Mouse (Mus musculus): ENCODE data around the gene Fbxo46. TPM values are rescaled to one million over a fixed set of nuclear protein-coding genes. Genes with fewer than 3 reads are reported as not detected.
"Not testable (repeated sequence)": the region's sequence is repeated elsewhere in the genome, so short reads cannot be mapped to it uniquely, and the experiment has no call there.

Gene Fbxo46
- total RNA-seq, 2 experiments from 2014 or later = 8.0 to 8.4 TPM

DNA sequence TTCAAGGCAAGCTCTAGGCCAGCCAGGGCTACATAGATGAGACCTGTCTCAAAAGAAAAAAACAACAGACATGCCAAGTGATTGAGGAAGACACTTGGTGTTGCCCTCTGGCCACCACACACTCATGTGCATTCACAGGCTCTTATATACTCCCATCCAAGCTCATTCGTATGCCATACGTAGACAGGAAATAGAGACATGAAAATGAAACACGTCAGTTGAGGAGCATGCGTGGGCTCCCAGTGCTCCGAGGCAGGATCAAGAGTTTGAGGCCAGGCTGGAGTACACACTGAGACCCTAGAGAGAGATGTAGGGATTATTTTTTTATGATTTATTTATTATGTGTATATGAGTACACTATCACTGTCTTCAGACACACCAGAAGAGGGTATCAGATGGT is 9.7 kb downstream of the Fbxo46 start:
- DNase-seq (ENCODE audit: low spot score in 2 of 2) = no peak

DNA sequence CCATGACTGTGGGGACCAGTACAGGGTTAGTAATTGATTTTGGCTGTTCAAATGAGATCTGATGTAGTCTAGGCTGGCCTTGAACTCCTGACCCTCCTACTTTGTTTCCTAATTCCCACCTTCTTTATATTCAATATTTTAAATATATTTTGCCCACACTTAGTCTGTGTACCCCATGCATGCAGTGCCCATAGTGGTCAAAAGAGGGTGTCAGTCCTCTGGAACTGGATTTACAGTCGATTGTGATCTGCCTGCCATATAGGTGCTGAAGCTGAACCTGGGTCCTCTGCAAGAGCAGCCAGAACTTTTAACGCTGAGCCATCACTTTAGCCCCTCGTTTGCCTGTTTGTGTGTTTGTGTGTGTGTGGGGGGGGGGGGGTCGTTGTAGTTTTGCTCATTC is 11.0 kb downstream of the Fbxo46 start:
- no peak for DNase-seq (ENCODE audit: low spot score in 2 of 2)

GRCm38 (mm10) chr7:19131324-19131848 is 11.7 kb downstream of the Fbxo46 start:
- peak; percentile 97 for DNase-seq (ENCODE audit: low spot score in 2 of 2)

- DNase-seq (ENCODE audit: low spot score in 2 of 2) = no peak
These were observed 16.5 kb downstream of the Fbxo46 start for GRCm38 (mm10) chr7:19136168-19136567.

DNA sequence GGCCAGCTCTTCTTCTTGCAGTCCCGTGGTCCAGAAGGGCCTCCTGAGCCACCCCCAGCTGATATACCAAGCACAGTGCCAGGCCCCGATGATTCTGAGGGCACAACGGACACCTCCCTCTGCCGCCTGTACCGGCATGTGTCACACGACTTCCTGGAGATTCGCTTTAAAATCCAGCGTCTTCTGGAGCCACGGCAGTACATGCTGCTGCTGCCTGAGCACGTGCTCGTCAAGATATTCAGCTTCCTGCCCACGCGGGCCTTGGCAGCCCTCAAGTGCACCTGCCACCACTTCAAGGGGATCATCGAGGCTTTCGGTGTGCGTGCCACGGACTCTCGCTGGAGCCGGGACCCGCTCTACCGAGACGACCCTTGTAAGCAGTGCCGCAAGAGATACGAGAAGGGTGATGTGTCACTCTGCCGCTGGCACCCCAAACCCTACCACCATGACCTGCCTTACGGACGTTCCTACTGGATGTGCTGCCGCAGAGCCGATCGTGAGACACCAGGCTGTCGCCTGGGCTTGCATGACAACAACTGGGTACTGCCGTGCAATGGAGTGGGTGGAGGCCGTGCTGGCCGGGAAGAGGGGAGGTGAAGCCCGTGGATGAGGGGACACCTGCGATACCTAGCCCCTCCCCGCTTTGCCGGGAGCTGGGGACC is 17.1 kb downstream of the Fbxo46 start:
- DNase-seq (ENCODE audit: low spot score in 2 of 2) = no peak

GRCm38 (mm10) chr7:19137380-19137779 is 17.7 kb downstream of the Fbxo46 start:
- DNase-seq (ENCODE audit: low spot score in 2 of 2) = no peak

DNA sequence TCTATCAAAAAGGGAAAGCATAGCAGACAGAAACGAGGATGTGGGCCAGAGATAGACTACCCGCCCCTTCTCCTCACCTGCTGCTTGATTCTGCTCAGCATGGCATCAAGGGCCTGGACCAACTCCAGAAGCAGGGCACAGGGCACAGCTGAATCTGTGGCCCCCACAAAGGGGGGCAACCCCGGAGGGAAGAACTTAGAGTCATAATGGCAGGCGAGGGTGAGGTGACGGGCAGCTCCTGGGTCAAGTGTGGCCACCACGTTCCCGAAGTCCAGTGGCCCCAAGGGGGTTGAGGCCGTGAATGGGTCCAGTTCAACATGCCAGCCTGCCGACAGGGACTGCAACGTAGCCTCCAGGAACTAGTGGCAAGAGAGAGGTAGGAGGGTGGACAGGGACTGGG is 27.1 kb downstream of the Fbxo46 start:
- DNase-seq (ENCODE audit: low spot score in 2 of 2) = no peak

DNA sequence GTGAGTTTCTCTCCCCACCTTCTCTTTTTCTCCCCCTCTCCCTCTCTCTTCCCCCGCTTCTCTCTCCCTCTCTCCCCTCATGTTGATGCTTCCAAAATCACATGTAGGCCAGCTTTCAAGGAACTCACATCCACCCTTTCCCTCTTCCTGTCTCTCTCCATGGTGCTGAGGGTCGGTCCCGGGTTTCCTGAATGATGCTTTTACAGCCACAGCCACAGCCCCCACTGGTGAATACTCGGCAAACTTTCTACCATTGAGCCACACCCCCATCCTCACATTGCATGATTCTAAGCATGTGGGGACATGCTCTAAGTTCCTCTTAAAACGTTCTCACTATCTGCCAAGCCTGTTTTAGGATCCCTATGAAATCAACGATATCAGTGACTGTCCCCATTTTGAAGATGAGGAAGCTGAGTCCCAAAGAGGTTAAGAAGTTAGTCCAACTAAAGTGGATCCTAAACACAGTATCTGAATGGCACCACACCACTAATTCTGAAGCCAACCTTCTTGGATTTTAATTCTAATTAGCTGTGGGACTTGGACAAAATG is 27.9 kb downstream of the Fbxo46 start:
- DNase-seq (ENCODE audit: low spot score in 2 of 2) = no peak

- DNase-seq (ENCODE audit: low spot score in 2 of 2) = no peak
These were observed 28.7 kb downstream of the Fbxo46 start for GRCm38 (mm10) chr7:19148180-19148874.

DNA sequence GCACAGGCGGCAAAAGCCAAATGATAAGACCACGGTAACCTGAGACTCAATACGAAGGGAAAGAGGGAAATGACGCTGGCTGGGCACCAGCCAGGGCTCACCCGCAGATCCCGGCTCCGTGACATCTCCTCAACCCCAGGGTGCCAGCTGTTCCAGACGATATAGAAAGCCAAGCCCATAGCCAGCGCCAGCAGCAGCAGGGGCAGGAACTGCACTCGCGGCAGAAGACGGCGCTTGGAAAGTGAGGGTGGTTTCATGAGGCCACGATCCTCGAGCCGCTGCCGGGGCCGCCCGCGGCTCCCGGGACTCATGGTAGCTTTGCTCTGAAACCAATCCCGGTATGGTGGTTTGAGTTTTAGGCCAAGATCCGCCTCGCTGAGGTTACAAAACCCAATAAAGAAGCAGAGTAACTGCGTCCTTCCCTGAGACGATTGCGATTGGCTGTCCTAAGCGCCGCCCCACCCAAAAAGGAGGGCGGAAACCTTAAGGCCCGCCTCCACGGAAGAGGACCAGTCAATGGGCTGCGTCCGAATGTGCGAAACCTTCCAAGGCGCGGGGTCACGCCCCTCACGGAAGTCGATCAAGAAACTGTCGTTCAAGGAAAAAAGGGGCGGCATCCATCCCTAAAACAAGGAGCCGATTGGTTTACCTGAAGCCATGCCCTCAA is 29.3 kb downstream of the Fbxo46 start, which contains the start of gene Qpctl:
Gene Qpctl (minus strand): TSS at position 417 of the 667 bp plus-strand sequence.
- DNase-seq (ENCODE audit: low spot score in 2 of 2) = peak; percentile 92 to 97

- peak; percentile 94 to 99 for DNase-seq (ENCODE audit: low spot score in 2 of 2)
These were observed 30.0 kb downstream of the Fbxo46 start, which contains the start of gene Snrpd2 for GRCm38 (mm10) chr7:19149626-19150025. Gene Snrpd2 (plus strand): TSS chr7:19149722.

DNA sequence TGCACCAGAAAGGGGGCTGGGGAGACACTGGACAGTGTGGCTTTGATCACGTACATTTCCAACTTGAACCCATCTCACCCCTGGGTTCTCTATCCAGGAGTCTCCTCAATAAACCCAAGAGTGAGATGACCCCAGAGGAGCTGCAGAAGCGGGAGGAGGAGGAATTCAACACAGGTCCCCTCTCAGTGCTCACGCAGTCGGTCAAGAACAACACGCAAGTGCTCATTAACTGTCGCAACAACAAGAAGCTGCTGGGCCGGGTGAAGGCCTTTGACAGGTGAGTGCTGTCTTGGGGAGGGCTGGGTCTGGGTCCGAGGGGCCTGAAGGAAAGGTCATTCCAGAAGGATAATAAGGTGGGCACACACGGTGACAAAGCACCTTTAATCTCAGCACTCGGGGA is 31.5 kb downstream of the Fbxo46 start:
- not testable (repeated sequence) for DNase-seq (ENCODE audit: low spot score in 2 of 2)

GRCm38 (mm10) chr7:19154796-19155195 is 35.1 kb downstream of the Fbxo46 start:
- no peak for DNase-seq (ENCODE audit: low spot score in 2 of 2)

DNA sequence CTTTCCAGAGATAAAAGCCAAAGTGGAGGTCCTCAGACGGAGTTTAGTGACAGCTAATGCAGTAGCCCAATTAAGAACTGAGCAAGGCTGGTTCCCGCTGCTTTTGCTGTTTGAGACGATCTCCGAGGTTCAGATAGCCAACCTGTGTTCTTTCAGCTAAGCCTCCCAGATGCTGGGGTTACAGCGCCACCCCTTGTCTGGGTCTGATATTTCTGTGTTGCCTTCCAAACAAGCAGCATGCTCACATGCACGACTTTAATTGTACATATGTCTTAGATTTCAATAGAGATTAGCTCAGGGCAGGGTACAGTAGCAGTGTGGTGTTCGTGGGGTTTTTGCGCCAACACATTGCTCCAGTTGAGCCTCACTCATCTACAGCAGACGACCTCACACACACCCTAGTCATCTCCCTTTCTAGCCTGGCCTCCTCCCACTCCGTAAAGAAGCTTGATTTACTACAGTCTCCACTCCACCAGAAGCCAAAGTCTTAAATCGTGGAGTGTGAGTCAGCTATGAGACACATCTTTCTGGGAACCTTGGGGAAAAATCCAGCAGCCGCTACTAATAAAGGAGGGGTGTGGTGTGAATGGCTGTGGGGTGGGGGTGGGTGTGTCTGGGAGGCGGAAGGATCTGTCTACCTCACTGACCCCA is 36.3 kb downstream of the Fbxo46 start:
- DNase-seq (ENCODE audit: low spot score in 2 of 2) = no peak

DNA sequence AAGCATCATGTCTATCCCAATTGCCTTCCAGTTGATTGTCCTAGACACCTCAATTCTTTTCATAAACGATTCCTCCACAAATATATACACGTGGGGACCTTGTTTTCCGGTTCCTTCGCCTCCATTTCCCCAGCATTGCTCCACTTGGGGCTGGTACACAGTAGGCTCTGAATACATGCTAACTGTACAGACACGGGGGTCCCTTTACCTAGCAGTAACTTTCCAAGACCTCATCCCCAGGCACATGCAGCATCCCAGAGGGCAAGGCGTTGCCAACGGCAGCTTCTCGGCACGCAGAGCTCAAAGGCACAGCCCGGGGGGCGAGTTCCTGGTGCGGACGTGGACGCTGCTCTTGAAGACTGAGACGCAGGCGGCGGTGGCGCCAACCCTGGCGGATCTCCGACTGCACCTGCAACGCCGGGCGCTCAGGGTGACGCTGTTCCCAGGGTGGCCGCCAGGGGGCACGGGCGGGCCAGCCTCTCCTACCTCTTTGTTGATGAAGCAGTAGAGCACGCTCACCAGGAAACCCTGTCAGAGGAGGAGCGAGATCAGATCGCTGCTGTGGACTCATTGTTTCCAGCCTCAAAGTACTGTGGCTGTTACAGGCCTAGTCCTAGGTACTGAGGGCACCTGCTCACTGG is 37.6 kb downstream of the Fbxo46 start:
- DNase-seq (ENCODE audit: low spot score in 2 of 2) = peak; percentile 86

DNA sequence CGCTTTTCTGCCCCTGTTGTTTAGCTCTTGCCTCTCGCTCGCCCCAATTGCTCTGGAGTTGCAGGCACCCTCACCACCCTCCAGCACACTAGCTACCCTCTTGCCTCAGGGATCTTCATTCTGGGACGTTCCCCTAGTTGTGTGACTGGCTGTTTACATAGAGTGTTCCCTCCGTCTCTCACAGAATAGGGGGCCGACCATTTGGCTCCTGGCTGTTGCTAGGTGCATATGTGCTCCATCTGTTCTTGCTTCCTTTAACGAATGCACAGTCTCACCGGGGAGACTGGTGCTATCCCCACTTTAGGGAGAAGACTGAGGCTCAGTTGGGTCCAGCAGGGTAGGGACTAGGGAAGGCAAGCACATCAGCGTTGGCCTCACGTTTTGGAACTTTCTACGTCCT is 38.9 kb downstream of the Fbxo46 start:
- DNase-seq (ENCODE audit: low spot score in 2 of 2) = no peak

DNA sequence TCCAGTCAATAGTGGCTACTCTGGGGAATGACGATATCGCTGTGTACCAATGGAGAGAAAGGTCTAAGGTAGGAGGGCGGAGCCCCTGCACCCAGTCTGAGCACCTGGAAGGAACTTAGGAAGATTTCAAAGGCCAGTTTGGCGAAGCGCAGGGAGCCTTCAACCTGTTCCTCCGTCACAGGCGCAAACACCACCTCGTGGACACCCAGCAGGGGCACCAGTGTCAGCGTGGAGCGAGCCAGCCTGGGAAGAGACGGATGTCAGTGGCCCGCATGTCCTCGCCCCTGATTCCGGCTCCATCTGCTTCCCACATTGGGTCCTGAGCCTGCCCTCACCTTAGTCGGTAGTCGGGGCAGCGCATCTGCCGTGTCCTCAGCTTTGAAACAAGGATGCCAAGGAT is 39.8 kb downstream of the Fbxo46 start:
- no peak for DNase-seq (ENCODE audit: low spot score in 2 of 2)

GRCm38 (mm10) chr7:19160115-19160514 is 40.5 kb downstream of the Fbxo46 start:
- no peak for DNase-seq (ENCODE audit: low spot score in 2 of 2)

GRCm38 (mm10) chr7:19162928-19163327 is 43.3 kb downstream of the Fbxo46 start:
- no peak for DNase-seq (ENCODE audit: low spot score in 2 of 2)

DNA sequence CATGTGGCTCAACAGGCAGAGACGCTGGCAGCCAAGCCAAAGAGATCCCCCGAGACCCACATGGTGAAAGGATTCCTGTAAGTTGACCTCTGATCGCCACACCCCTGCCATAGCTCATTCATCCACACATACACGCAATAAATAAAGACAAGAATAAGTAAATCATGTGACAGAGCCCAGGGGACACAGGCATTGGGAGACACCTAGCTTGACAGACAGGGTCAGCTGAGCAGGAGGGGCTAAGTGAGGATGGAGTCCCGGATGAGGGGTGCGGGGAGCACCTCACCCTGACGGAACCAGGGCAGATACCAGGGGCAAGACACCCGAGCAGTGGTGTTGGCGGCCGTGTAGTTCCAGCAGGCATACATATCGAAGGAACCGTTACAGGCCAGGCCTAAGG is 44.1 kb downstream of the Fbxo46 start:
- DNase-seq (ENCODE audit: low spot score in 2 of 2) = no peak

DNA sequence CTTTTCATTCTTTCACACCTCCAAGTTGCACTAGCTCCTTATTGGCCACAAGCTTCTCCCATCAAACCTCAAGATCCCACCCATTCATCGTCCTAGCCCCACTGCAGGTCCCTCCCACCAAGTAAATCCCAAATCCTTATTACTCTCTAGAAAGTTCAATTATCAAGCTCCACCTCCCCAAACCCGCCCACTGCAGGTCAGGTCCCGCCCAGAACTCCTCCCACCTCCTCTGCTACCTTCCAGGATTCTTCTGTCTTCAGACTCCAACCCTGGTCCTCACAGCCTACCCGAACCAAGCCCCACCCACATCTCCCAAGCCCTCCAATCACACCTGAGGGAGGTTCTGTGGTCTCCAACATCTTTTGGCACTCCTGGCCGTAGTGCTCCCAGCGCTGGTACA is 44.5 kb downstream of the Fbxo46 start:
- no peak for DNase-seq (ENCODE audit: low spot score in 2 of 2)
